Mouse (Mus musculus): ENCODE results near the gene Tgif1.

DNA sequence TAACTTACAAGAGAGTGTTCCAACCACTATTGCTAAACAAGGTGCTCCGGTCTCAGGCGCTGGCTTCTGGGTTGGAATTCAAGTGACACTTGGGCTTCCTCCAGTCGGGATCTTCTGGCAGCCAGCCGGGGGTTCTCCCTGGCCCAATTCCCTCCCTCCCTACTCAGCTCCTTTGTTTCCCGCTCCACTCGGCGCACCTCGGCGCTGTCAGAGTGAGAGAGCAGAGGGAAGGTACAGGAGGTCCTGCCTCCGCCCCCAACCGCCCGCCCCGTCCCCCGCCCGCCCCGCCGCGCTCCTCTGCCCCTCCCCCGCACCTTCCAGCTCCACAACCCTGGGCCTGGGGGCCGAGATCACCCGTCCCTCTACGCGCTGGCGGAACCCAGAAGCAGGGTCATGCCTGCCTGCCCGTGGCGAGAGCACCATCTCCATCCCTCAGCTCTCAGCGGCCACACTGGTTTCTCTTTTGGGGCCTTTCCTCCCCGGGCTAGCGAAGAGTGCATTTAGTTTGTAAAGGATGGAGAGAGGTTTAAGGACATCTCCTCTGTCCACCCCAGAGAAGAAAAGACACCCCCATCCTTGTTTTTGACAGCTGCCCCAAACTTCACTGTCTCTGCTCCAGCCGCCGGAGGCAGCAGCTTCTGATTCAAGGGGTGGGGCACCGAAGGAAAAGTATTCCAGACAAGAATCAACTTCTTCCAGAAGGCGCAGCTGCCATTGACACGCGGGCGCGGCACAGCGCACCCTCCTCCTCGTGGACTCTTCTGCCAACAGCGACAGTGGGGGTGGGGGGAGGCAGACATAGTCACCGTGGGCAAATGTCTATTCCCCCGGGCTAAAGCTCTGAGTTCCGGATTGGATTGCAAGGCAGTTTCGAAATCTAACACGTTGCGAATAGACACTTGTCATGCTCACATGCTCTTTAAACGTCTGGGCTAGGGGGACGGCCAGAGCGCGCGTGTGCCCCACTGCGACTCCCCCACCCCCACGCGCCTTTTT, 2.1 kb downstream of the Tgif1 start:
- TF ChIP-seq POLR2A (IDR thresholded peaks at IDR 0.05; ENCODE audit: control insufficient read depth, extremely low read depth, insufficient read depth, low read length, poor library complexity) (peak; percentile 89), CTCF (IDR thresholded peaks at IDR 0.05; ENCODE audit: borderline replicate concordance, control insufficient read depth, extremely low read depth, insufficient read depth, low read length, poor library complexity) (no peak)
